Mouse (Mus musculus) brain, embryonic 14.5 days (tissue): ENCODE data around the gene Nisch.

Experiments
- CTCF ChIP-seq: fragments of 200-500 bp; IDR thresholded peaks from 2 replicates; pipeline ENCODE4 v1.5.1; 2012; ENCODE audit warnings: inconsistent platforms, mild to moderate bottlenecking, moderate library complexity, borderline replicate concordance; ENCODE audit not compliant: insufficient read depth, insufficient read length; ENCODE audit errors: extremely low read depth
- POLR2A ChIP-seq: fragments of 200-500 bp; IDR thresholded peaks from 2 replicates; pipeline ENCODE4 v1.6.1; 2012; ENCODE audit warnings: mild to moderate bottlenecking, inconsistent platforms, borderline replicate concordance; ENCODE audit not compliant: poor library complexity, insufficient read depth, insufficient read length, severe bottlenecking; ENCODE audit errors: extremely low read depth

DNA sequence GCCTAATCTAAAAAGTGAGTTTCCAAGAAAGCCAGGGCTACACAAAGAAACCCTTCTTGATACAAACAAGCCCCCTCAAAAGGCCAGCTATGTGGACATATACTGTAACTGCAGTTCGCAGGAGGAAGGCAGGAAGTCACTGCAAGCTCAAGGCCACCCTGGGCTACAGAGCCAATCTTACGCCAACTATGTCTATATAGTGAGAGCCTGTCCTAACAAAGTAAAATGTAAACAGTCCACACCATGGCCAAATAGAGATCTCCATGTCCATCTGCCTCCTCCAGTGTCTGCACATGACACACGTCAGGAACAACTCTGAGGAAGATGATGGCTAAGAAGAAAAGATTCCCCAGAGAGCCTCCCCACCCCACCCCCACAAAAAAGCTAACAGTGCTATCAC lies 16.7 kb downstream of the Nisch start:
- TF ChIP-seq CTCF (no peak), POLR2A (no peak)
